8 mouse cellular contexts compared by ENCODE assay signal in the genomic region with DNA sequence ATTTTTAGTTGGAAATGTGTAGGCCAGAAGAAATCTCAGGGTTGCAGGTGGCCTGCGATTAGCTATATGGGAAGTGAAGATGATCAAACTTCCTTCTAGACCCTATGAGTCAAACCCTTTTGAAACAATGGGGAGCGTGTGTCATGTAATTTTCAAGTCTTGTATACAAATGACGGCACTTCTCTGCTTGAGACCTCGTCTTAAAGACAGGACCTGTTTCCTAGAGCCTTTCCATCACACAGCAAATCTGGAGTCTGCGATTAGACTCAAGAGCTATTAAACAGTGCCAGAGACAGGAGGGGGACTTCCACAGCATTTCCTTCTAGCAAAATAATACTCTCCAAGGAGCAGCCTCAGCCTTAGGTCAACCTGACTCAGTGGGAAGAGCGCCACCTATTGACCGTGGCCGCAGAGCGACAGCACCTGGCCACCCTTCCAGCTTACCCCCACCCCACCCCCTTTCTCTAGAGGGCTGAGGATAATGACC.
A peak's percentile ranks its signal among the peaks of the same experiment; 100 is the strongest.
DNase-seq lines count a peak whose midpoint lies in the region; ATAC-seq and TF ChIP-seq lines count a peak whose summit lies in the region.

No protein-coding gene starts in this region.

- H3K9me3 ChIP-seq in hindbrain, postnatal 0 days (ENCODE audit: low read length) = no peaks in the 10 kb centered on the region
- H3K9me3 ChIP-seq in hindbrain, embryonic 12.5 days (replicated peaks) = no peaks in the 10 kb centered on the region
- no peaks in the 10 kb centered on the region for H3K9me3 ChIP-seq in intestine, embryonic 15.5 days
- no peaks in the 10 kb centered on the region for H3K9me3 ChIP-seq in liver, embryonic 13.5 days (replicated peaks)
- H3K9me3 ChIP-seq in neural tube, embryonic 13.5 days = no peaks in the 10 kb centered on the region

- H3K4me3 ChIP-seq in hindbrain, postnatal 0 days (ENCODE audit: low read length) = no peak overlapping the region
- H3K4me3 ChIP-seq in hindbrain, embryonic 12.5 days = no peak overlapping the region
- no peak overlapping the region for H3K4me3 ChIP-seq in intestine, embryonic 15.5 days (replicated peaks)
- H3K4me3 ChIP-seq in liver, embryonic 13.5 days (replicated peaks) = no peak overlapping the region
- H3K4me3 ChIP-seq in neural tube, embryonic 13.5 days = no peak overlapping the region

- WGBS in hindbrain, postnatal 0 days = 40% methylated on average over 9 of the region's 9 CpGs
- WGBS in hindbrain, embryonic 12.5 days = 50% methylated on average over 9 of the region's 9 CpGs
- 34% methylated on average over 9 of the region's 9 CpGs for WGBS in intestine, embryonic 15.5 days
- WGBS in liver, embryonic 13.5 days (ENCODE audit: insufficient replicate concordance) = 22% methylated on average over 9 of the region's 9 CpGs
- 39% methylated on average over 9 of the region's 9 CpGs for WGBS in neural tube, embryonic 13.5 days

- no peak overlapping the region for H3K9ac ChIP-seq in hindbrain, postnatal 0 days (replicated peaks; ENCODE audit: low read length)
- H3K9ac ChIP-seq in hindbrain, embryonic 12.5 days = no peak overlapping the region
- H3K9ac ChIP-seq in intestine, embryonic 15.5 days = no peak overlapping the region
- no peak overlapping the region for H3K9ac ChIP-seq in liver, embryonic 13.5 days
- H3K9ac ChIP-seq in neural tube, embryonic 13.5 days = no peak overlapping the region

- H3K27me3 ChIP-seq in hindbrain, postnatal 0 days (ENCODE audit: insufficient read depth, low read length) = no peaks in the 10 kb centered on the region
- peaks cover 2% of the 10 kb centered on the region; the same call in 1 of the 2 replicates for H3K27me3 ChIP-seq in hindbrain, embryonic 12.5 days
- no peaks in the 10 kb centered on the region for H3K27me3 ChIP-seq in intestine, embryonic 15.5 days (replicated peaks)
- H3K27me3 ChIP-seq in liver, embryonic 13.5 days = no peaks in the 10 kb centered on the region
- H3K27me3 ChIP-seq in neural tube, embryonic 13.5 days = no peaks in the 10 kb centered on the region; the same call in 1 of the 2 replicates

- no peaks in the 10 kb centered on the region for H3K4me1 ChIP-seq in hindbrain, postnatal 0 days (ENCODE audit: insufficient read depth, low read length)
- 0 out of 2 replicates have a peak, but pooled peaks cover 2% of the 10 kb centered on the region for H3K4me1 ChIP-seq in hindbrain, embryonic 12.5 days
- peaks cover 8% of the 10 kb centered on the region; the same call in 1 of the 2 replicates for H3K4me1 ChIP-seq in intestine, embryonic 15.5 days (replicated peaks)
- no peaks in the 10 kb centered on the region for H3K4me1 ChIP-seq in liver, embryonic 13.5 days (replicated peaks)
- H3K4me1 ChIP-seq in neural tube, embryonic 13.5 days (replicated peaks) = no peaks in the 10 kb centered on the region; the same call in 1 of the 2 replicates

- ATAC-seq in hindbrain, postnatal 0 days = peak; percentile 40; the same call in 1 of the 2 replicates
- no peak for ATAC-seq in hindbrain, embryonic 12.5 days (ENCODE audit: low FRiP score)
- ATAC-seq in intestine, embryonic 15.5 days = peak; percentile 88
- peak; percentile 51; the same call in 1 of the 2 replicates for ATAC-seq in liver, embryonic 13.5 days (ENCODE audit: low read depth)
- peak; percentile 63; the same call in 1 of the 2 replicates for ATAC-seq in neural tube, embryonic 13.5 days (ENCODE audit: low read depth)

- H3K27ac ChIP-seq in hindbrain, postnatal 0 days = no peak overlapping the region
- no peak overlapping the region for H3K27ac ChIP-seq in hindbrain, embryonic 12.5 days
- H3K27ac ChIP-seq in intestine, embryonic 15.5 days = no peak overlapping the region
- no peak overlapping the region for H3K27ac ChIP-seq in liver, embryonic 13.5 days
- H3K27ac ChIP-seq in neural tube, embryonic 13.5 days (replicated peaks) = no peak overlapping the region

- peak; percentile 50 for DNase-seq in hindbrain, postnatal 0 days (ENCODE audit: low spot score)
- peak; percentile 80 for DNase-seq in adrenal gland, postnatal 14 days
- peak; percentile 75 for DNase-seq in forelimb bud, embryonic 11.5 days (ENCODE audit: low read depth, low spot score)
- DNase-seq in liver, embryonic 13.5 days = peak; percentile 6
- DNase-seq in thymus, postnatal 36 days = peak; percentile 16 to 20

- peak; percentile 63 for TF ChIP-seq CTCF in hindbrain, postnatal 0 days (IDR thresholded peaks at IDR 0.05; ENCODE audit: low read depth)

- H3K36me3 ChIP-seq in hindbrain, postnatal 0 days (ENCODE audit: insufficient read depth, low read length) = no peaks in the 10 kb centered on the region
- H3K36me3 ChIP-seq in hindbrain, embryonic 12.5 days = no peaks in the 10 kb centered on the region
- no peaks in the 10 kb centered on the region for H3K36me3 ChIP-seq in intestine, embryonic 15.5 days
- H3K36me3 ChIP-seq in liver, embryonic 13.5 days = no peaks in the 10 kb centered on the region
- no peaks in the 10 kb centered on the region for H3K36me3 ChIP-seq in neural tube, embryonic 13.5 days

- H3K4me2 ChIP-seq in hindbrain, postnatal 0 days (ENCODE audit: low read depth, low read length) = no peak overlapping the region
- no peak overlapping the region for H3K4me2 ChIP-seq in hindbrain, embryonic 12.5 days (replicated peaks)
- no peak overlapping the region for H3K4me2 ChIP-seq in intestine, embryonic 15.5 days (replicated peaks)
- no peak overlapping the region for H3K4me2 ChIP-seq in liver, embryonic 13.5 days
- H3K4me2 ChIP-seq in neural tube, embryonic 13.5 days = no peak overlapping the region

Comparison
In these comparisons a context has a peak if more than half of its experiments do, and no peak if none do; other contexts are left out.
1. DNase-seq: peak in every context shown above with its lines; median percentile 80 in adrenal gland, postnatal 14 days; 75 in forelimb bud, embryonic 11.5 days; 50 in hindbrain, postnatal 0 days; 18 in thymus, postnatal 36 days; 6 in liver, embryonic 13.5 days.